13 mouse cellular contexts compared by ENCODE assay signal in the genomic region with DNA sequence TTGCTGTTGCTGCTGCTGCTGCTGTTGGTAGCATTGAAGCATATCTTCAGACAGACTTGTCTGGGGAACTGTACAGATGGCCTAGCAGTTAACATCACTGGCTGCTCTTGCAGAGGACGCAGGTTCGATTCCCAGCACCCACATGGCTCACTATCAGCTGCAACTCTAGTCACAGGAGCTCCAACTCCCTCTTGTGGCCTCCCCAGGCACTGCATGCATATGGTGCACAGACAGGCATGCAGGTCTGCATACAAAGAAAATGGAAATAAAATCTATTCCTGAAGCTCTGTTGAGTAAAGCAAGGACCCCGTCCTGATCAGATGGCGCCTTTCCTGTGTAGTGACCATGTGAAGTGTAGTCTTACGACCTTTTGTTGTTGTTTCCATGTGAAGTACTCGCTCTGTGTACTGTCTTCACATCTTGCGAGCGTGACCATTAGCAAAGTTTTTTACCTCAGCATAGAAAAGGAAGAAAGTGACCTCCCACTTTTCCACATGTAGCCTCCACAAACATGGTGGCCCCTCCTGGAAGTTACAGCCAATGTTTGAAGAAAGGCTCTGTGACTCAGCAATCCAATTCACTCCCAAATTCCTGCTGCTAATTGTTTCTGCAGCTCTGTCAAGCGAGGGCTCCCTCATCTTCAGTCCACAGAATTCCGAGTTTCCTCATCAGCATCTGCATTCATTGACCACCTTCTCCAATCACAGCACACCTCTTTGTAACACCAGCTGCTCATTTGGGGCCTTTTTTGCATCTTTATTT.
A peak's percentile ranks its signal among the peaks of the same experiment; 100 is the strongest.
DNase-seq lines count a peak whose midpoint lies in the region; ATAC-seq and TF ChIP-seq lines count a peak whose summit lies in the region.
"Had no signal": no experiment of that assay in that cellular context is flagged by ENCODE, and none has a peak within 500 bp of the region (broad histone marks: within the 10 kb centered on the region; RNA-seq: fewer than 3 reads in every experiment).

No protein-coding gene starts in this region.

- H3K9me3 ChIP-seq in heart, embryonic 16.5 days (replicated peaks; ENCODE audit: control insufficient read depth, low read length) = peaks cover 4% of the 10 kb centered on the region
- H3K9me3 ChIP-seq in lung, embryonic 14.5 days (ENCODE audit: low read depth, low read length) = no peaks in the 10 kb centered on the region
- H3K9me3 ChIP-seq in ES-E14 (ENCODE audit: control insufficient read depth, insufficient read depth, low read depth, low read length) = no peaks in the 10 kb centered on the region
- peaks cover 6% of the 10 kb centered on the region; the same call in 1 of the 2 replicates for H3K9me3 ChIP-seq in limb, embryonic 12.5 days
- H3K9me3 ChIP-seq: embryonic facial prominence, embryonic 15.5 days; neural tube, embryonic 12.5 days had no signal

- peaks cover 5% of the 10 kb centered on the region; the same call in 1 of the 2 replicates for H3K36me3 ChIP-seq in heart, embryonic 16.5 days (ENCODE audit: control insufficient read depth, insufficient read depth)
- no peaks in the 10 kb centered on the region for H3K36me3 ChIP-seq in lung, embryonic 14.5 days (ENCODE audit: insufficient read depth)
- H3K36me3 ChIP-seq in ES-E14 (ENCODE audit: control insufficient read depth, insufficient read depth, low read length, poor library complexity, severe bottlenecking) = no peaks in the 10 kb centered on the region; the same call in 1 of the 2 replicates
- H3K36me3 ChIP-seq in limb, embryonic 12.5 days = peaks cover 10% of the 10 kb centered on the region

- no peak overlapping the region for H3K4me3 ChIP-seq in heart, embryonic 16.5 days (ENCODE audit: low read length)
- no peak overlapping the region for H3K4me3 ChIP-seq in lung, embryonic 14.5 days (ENCODE audit: low read depth, low read length)
- H3K4me3 ChIP-seq in ES-E14 (ENCODE audit: insufficient read depth in 1 of 2, low read depth in 1 of 2, low read length in 2 of 2, poor library complexity in 1 of 2, severe bottlenecking in 1 of 2) = no peak overlapping the region
- H3K4me3 ChIP-seq in limb, embryonic 12.5 days (replicated peaks) = no peak overlapping the region
- H3K4me3 ChIP-seq: embryonic facial prominence, embryonic 15.5 days; neural tube, embryonic 12.5 days had no signal

- in situ Hi-C loops in ES-E14 (cut with MboI; ENCODE audit: low sequenced_read_pairs in 2 of 2, unreplicated experiment in 2 of 2) = no loop called here

- DNase-seq in heart, adult 8-10 months (ENCODE audit: low spot score) = no peak
- no peak for DNase-seq in lung, embryonic 14.5 days
- no peak for DNase-seq in lung, postnatal 4 days
- DNase-seq in ES-E14 (ENCODE audit: low read depth, low spot score) = peak; percentile 28
- no peak for DNase-seq in thymus, postnatal 25 days
- DNase-seq in layer of hippocampus, postnatal 36 days = no peak
- DNase-seq: adrenal gland, postnatal 10 days; cerebellum, adult 9-11 months; kidney, postnatal 36 days had no signal

- ATAC-seq in heart, embryonic 16.5 days (replicated peaks; ENCODE audit: extremely low read depth, insufficient read depth, low FRiP score) = no peak
- 0 out of 2 replicates have a peak, but pooled peaks have one; percentile 15 for ATAC-seq in lung, embryonic 14.5 days (ENCODE audit: insufficient read depth)
- no peak for ATAC-seq in limb, embryonic 12.5 days (ENCODE audit: insufficient number of reproducible peaks, insufficient read depth, low FRiP score, low TSS enrichment, low read depth)

- peak; percentile 54 for TF ChIP-seq CTCF in lung, embryonic 14.5 days (IDR thresholded peaks at IDR 0.05; ENCODE audit: low read depth)

- H3K9ac ChIP-seq in heart, embryonic 16.5 days (ENCODE audit: low read length) = no peak overlapping the region
- H3K9ac ChIP-seq in lung, embryonic 14.5 days = no peak overlapping the region
- no peak overlapping the region for H3K9ac ChIP-seq in ES-E14 (ENCODE audit: insufficient read depth, low read depth, low read length, poor library complexity, severe bottlenecking)
- no peak overlapping the region for H3K9ac ChIP-seq in limb, embryonic 12.5 days (replicated peaks)
- H3K9ac ChIP-seq: embryonic facial prominence, embryonic 15.5 days; neural tube, embryonic 12.5 days had no signal

- no peaks in the 10 kb centered on the region for H3K27me3 ChIP-seq in heart, embryonic 16.5 days (ENCODE audit: control insufficient read depth, insufficient read depth, low read length)
- H3K27me3 ChIP-seq in lung, embryonic 14.5 days (ENCODE audit: insufficient read depth, low read length) = no peaks in the 10 kb centered on the region
- H3K27me3 ChIP-seq in limb, embryonic 12.5 days = no peaks in the 10 kb centered on the region
- H3K27me3 ChIP-seq: embryonic facial prominence, embryonic 15.5 days; neural tube, embryonic 12.5 days had no signal

- no peak overlapping the region for H3K4me2 ChIP-seq in heart, embryonic 16.5 days (ENCODE audit: low read depth, low read length)
- no peak overlapping the region for H3K4me2 ChIP-seq in lung, embryonic 14.5 days
- no peak overlapping the region for H3K4me2 ChIP-seq in limb, embryonic 12.5 days
- H3K4me2 ChIP-seq: embryonic facial prominence, embryonic 15.5 days; neural tube, embryonic 12.5 days had no signal

- H3K27ac ChIP-seq in heart, embryonic 16.5 days (ENCODE audit: low read length) = peak overlapping the region; percentile 45
- H3K27ac ChIP-seq in lung, embryonic 14.5 days (ENCODE audit: low read depth) = peak overlapping the region; percentile 68; the same call in 1 of the 2 replicates
- no peak overlapping the region for H3K27ac ChIP-seq in ES-E14 (ENCODE audit: insufficient read depth, low read depth, low read length, poor library complexity, severe bottlenecking)
- 0 out of 2 replicates have a peak overlapping the region, but pooled peaks have one; percentile 19 for H3K27ac ChIP-seq in limb, embryonic 12.5 days
- H3K27ac ChIP-seq: embryonic facial prominence, embryonic 15.5 days; neural tube, embryonic 12.5 days had no signal

- 76% methylated on average over 10 of the region's 10 CpGs for WGBS in heart, embryonic 16.5 days
- WGBS in lung, embryonic 14.5 days = 72% methylated on average over 10 of the region's 10 CpGs
- 80% methylated on average over 10 of the region's 10 CpGs for WGBS in limb, embryonic 12.5 days

- H3K4me1 ChIP-seq in heart, embryonic 16.5 days (ENCODE audit: control insufficient read depth, insufficient read depth, low read length) = peaks cover 19% of the 10 kb centered on the region
- peaks cover 11% of the 10 kb centered on the region; the same call in 1 of the 2 replicates for H3K4me1 ChIP-seq in lung, embryonic 14.5 days (ENCODE audit: insufficient read depth)
- H3K4me1 ChIP-seq in ES-E14 (ENCODE audit: control insufficient read depth in 2 of 2, insufficient read depth in 2 of 2, low read length in 2 of 2, poor library complexity in 1 of 2) = peaks cover 5 to 25% of the 10 kb centered on the region in 2 experiments; a peak in 3 of 4 replicates
- H3K4me1 ChIP-seq in limb, embryonic 12.5 days (replicated peaks) = peaks cover 8% of the 10 kb centered on the region
- H3K4me1 ChIP-seq: embryonic facial prominence, embryonic 15.5 days; neural tube, embryonic 12.5 days had no signal

TF ChIP-seq in ES-E14, 5 proteins besides CTCF, POLR2A, EP300 and RAD21:
- TF ChIP-seq ZNF384 (IDR thresholded peaks at IDR 0.05; ENCODE audit: low read depth, low read length) (no peak), MAFK (IDR thresholded peaks at IDR 0.05; ENCODE audit: insufficient read depth, low read depth, low read length) (peak; percentile 80)
